Mouse (Mus musculus) liver, adult (tissue): ENCODE data around the gene Adam29.

ENCODE experiments used
- GATA4 ChIP-seq: IDR thresholded peaks from 2 replicates; pipeline ENCODE4 v1.6.1; 2014; ENCODE audit warnings: mild to moderate bottlenecking, low read length; ENCODE audit not compliant: insufficient replicate concordance

Gene Adam29

GRCm38 (mm10) chr8:55906848-55907247, at the start of gene Adam29:
Gene Adam29 (minus strand): TSS chr8:55906948.
- no peak for TF ChIP-seq GATA4

- TF ChIP-seq GATA4: no peak
Measured at GRCm38 (mm10) chr8:55940526-55940880, 33.8 kb upstream of the Adam29 start.

GRCm38 (mm10) chr8:55939870-55940525, 33.2 kb upstream of the Adam29 start, which contains the start of gene Glra3:
Gene Glra3 (plus strand): TSS chr8:55940460.
- TF ChIP-seq GATA4: no peak
